Mouse (Mus musculus): ENCODE measurements around the gene Lrrc4b. TPM values are rescaled to one million over a fixed set of nuclear protein-coding genes. Genes with fewer than 3 reads are reported as not detected.

The Lrrc4b gene
- polyA plus RNA-seq, 1 experiment from 2014 or later: 1.1 TPM

DNA sequence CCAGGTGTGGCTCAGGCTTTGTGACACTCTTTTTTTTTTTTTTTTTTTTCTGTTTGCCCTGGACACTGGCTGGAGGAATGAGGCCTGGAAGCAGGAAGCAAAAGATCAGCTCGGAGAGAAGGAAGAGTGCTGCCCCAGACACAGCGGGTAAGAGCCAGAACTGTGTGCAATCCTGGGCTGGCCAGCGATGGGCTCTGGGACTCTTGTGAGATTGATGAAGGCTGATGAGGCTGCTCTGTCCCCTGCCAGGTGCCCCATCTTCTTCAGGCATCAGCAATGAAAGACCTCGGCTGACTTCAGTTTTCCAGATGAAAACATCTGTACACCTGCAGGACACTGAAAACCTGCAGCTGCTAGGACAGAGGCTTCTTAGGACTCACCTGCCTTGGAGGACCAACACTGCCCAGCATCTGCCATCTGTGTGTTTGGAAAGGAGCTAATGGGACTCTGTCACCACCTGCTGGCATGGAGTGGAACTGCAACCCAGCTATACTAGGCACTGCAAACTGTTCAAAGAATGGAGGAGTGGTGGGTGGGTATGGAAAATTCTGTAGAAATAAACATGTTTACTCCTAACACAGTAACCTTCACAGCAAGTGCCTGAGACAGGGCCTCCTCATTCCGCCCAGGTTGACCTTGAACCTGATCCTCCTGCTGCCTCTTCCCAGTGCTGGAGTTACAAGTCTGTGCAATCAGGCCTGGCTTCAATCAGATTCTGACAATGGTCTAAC is 56.2 kb downstream of the Lrrc4b start:
- Histone ChIP-seq H3K4me1 (peaks cover 9% of the 10 kb centered on the region), H3K9me3 (no peaks in the 10 kb centered on the region), H3K27me3 (replicated peaks; ENCODE audit: low read depth, poor library complexity, severe bottlenecking) (peaks cover 32% of the 10 kb centered on the region), H3K27ac (replicated peaks) (no peak overlapping the region), H3K4me3 (no peak overlapping the region), H3K36me3 (replicated peaks) (peaks cover 23% of the 10 kb centered on the region)
- WGBS: 30% methylated on average over 5 of the region's 5 CpGs
- peak; percentile 84 for DNase-seq (ENCODE audit: low spot score)

DNA sequence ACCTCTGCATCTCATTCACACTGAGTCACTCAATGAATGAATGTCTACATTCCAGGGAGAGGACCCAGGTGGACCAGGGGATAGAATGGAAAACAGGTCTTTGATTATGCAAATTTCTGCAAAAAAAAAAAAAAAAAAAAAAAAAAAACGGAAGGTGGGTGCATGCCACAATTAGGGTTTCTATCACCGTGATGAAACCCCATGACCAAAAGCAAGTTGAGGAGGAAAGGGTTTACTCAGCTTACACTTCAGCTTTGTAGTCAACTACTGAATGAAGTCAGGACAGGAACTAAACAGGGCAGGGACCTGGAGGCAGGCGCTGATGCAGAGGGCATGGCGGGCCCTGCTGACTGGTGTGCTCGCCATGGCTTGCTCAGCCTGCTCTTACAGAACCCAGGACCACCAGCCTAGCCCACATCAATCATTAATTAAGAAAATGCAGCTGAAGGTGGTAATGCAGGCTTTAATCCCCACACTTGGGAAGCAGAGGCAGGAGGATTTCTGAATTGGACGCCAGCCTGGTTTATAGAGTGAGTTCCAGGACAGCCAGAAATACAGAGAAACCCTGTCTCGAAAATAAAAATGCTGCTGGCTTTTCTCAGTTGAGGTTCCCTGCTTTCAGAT is 56.9 kb downstream of the Lrrc4b start:
- H3K27ac ChIP-seq (replicated peaks): no peak overlapping the region
- no peak overlapping the region for H3K4me3 ChIP-seq
- H3K4me1 ChIP-seq: peaks cover 9% of the 10 kb centered on the region
- H3K9me3 ChIP-seq: no peaks in the 10 kb centered on the region
- peaks cover 30% of the 10 kb centered on the region for H3K36me3 ChIP-seq (replicated peaks)
- H3K27me3 ChIP-seq (replicated peaks; ENCODE audit: low read depth, poor library complexity, severe bottlenecking): peaks cover 25% of the 10 kb centered on the region
- no peak for DNase-seq (ENCODE audit: low spot score)
- WGBS: 78% methylated on average over 7 of the region's 7 CpGs

DNA sequence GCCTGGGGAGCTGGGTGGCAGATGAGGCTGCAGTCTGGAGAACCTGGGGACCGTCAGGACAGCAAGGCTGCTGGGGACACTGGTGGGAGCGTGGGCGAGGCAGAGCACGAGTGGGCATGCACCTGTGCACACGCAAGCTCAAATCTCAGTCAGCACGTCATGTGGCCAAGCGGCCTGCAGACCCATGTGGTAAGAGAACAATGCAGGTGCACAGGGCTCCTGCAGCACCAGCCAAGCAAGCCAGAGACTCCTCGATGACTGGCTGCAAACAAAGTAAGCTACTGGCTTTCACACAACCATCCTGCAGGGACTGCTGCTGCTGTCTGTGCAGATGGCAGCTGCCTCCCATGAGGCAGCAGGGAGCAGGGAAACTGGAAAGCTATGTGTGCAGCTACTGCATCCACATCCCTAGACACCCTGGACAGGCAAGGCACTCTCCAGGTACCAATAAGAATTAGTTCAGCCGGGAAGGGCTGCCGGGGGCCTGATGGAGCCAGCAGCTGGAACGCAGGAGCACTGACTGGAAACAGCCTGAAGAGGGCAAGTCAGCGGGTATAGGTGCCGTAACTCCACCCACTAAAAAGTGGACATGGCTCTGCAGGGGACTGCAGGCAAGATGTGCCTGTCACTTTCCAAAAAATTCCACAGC is 58.2 kb downstream of the Lrrc4b start:
- Histone ChIP-seq H3K4me1 (peaks cover 9% of the 10 kb centered on the region), H3K36me3 (replicated peaks) (peaks cover 44% of the 10 kb centered on the region), H3K9me3 (no peaks in the 10 kb centered on the region), H3K27me3 (replicated peaks; ENCODE audit: low read depth, poor library complexity, severe bottlenecking) (peaks cover 13% of the 10 kb centered on the region), H3K27ac (replicated peaks) (no peak overlapping the region), H3K4me3 (no peak overlapping the region)
- WGBS: 71% methylated on average over 13 of the region's 13 CpGs
- no peak for DNase-seq (ENCODE audit: low spot score)

GRCm38 (mm10) chr7:44487936-44488335 is 59.1 kb downstream of the Lrrc4b start:
- H3K9me3 ChIP-seq: no peaks in the 10 kb centered on the region
- 89% methylated on average over 7 of the region's 7 CpGs for WGBS
- no peak overlapping the region for H3K27ac ChIP-seq (replicated peaks)
- no peak for DNase-seq (ENCODE audit: low spot score)
- no peak overlapping the region for H3K4me3 ChIP-seq
- peaks cover 4% of the 10 kb centered on the region for H3K27me3 ChIP-seq (replicated peaks; ENCODE audit: low read depth, poor library complexity, severe bottlenecking)
- peaks cover 52% of the 10 kb centered on the region for H3K36me3 ChIP-seq (replicated peaks)
- peaks cover 9% of the 10 kb centered on the region for H3K4me1 ChIP-seq

DNA sequence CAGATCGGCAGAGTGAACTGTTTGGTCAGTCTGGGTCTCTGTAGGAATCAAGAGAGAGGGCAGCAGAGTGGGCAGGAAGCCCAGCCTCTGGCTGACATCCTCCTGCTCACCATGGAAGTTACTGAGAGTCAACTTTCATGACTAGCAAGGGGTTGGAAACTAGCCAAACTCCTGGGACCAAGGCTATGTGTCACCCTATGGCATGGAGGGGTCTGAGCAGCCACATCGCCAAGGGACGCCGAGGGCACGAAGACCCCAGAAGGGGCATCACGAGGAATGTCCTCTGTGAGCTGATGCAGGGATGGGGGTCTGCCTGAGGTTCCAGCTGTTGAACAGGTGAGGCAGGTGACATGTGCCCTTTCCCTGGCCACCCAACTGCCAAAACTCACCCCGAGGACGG is 59.7 kb downstream of the Lrrc4b start:
- no peaks in the 10 kb centered on the region for H3K27me3 ChIP-seq (replicated peaks; ENCODE audit: low read depth, poor library complexity, severe bottlenecking)
- no peak overlapping the region for H3K4me3 ChIP-seq
- DNase-seq (ENCODE audit: low spot score): no peak
- H3K4me1 ChIP-seq: peaks cover 9% of the 10 kb centered on the region
- H3K27ac ChIP-seq (replicated peaks): no peak overlapping the region
- H3K36me3 ChIP-seq (replicated peaks): peaks cover 58% of the 10 kb centered on the region
- 93% methylated on average over 8 of the region's 8 CpGs for WGBS
- no peaks in the 10 kb centered on the region for H3K9me3 ChIP-seq

DNA sequence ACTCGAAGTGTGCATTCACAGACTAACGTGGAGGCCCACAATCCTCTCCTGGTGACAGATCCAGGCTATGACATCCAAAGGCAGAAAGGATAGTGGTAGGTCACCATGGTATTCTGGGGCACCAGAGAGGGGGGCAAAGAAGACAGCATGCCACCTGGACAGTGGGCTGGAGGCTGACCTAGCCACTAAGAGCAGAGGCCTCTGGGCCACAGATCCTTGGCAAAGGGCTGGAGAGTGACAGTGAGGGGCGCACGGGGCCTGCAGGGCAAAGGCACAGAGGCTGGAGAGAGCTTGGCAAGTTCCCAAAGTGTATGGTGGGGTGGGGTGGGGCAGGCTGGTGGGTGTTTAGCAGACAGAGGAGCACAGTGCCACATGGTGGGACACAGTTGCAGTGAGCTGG is 61.5 kb downstream of the Lrrc4b start:
- peaks cover 17% of the 10 kb centered on the region for H3K4me1 ChIP-seq
- WGBS: 94% methylated on average over 4 of the region's 4 CpGs
- H3K4me3 ChIP-seq: 0 out of 2 replicates have a peak overlapping the region, but pooled peaks have one; percentile 1
- no peak overlapping the region for H3K27ac ChIP-seq (replicated peaks)
- no peaks in the 10 kb centered on the region for H3K27me3 ChIP-seq (replicated peaks; ENCODE audit: low read depth, poor library complexity, severe bottlenecking)
- no peak for DNase-seq (ENCODE audit: low spot score)
- peaks cover 71% of the 10 kb centered on the region for H3K36me3 ChIP-seq (replicated peaks)
- H3K9me3 ChIP-seq: no peaks in the 10 kb centered on the region

DNA sequence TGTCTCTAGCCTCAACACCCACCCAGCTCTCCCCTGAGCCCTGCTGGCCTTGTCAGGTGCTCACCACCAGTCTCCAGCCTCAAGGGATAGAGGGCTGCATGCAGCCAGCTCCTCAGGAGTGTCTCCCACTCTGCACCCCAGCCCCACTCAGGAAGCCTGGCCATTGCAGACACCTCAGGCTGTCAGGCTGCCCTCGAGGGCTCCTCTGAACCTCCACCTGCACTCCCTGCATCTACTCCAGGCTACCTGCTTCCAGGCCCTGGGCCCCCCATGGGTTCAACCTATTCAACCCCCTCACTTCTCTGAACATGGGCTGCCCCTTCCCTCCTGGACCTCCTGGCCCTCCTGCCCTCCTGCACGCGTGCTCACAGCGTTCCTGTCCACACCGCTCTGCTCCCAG is 62.6 kb downstream of the Lrrc4b start:
- peaks cover 21% of the 10 kb centered on the region for H3K4me1 ChIP-seq
- peaks cover 71% of the 10 kb centered on the region for H3K36me3 ChIP-seq (replicated peaks)
- no peaks in the 10 kb centered on the region for H3K9me3 ChIP-seq
- no peak overlapping the region for H3K27ac ChIP-seq (replicated peaks)
- no peak for DNase-seq (ENCODE audit: low spot score)
- WGBS: 95% methylated on average over 5 of the region's 5 CpGs
- no peak overlapping the region for H3K4me3 ChIP-seq
- H3K27me3 ChIP-seq (replicated peaks; ENCODE audit: low read depth, poor library complexity, severe bottlenecking): no peaks in the 10 kb centered on the region

DNA sequence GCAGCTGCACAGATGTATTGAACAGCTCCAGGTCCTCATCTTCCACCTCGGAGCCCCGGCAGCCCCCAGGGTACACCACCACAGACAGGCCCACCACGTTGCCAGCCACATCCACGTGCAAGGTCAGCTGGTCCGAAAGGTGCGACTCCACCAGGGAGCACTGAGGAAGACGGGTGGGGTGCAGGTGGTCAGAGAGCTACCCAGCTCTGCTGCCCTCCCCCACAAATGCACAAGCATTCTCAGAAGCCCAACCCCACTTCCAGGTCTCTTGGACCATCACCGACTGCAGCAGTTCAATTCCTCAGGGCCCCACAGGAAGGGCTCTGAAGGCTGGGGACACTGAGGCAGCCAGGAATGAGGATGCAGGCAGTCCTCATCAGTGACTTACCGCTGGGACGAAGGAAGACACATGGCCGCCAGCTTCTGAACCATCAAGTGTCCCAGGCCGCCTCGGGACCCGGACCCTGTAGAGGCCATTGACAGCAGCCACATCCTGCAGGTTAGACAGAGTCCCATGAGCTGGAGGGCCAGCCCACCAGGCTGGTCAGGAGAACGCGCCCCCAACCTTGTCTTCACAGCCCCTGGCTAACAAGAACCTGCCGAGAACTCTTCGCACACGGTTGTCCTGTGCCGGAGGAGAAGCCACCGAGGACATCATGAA is 63.5 kb downstream of the Lrrc4b start:
- H3K9me3 ChIP-seq: no peaks in the 10 kb centered on the region
- peaks cover 19% of the 10 kb centered on the region for H3K4me1 ChIP-seq
- DNase-seq (ENCODE audit: low spot score): no peak
- 95% methylated on average over 21 of the region's 21 CpGs for WGBS
- peaks cover 71% of the 10 kb centered on the region for H3K36me3 ChIP-seq (replicated peaks)
- H3K27ac ChIP-seq (replicated peaks): no peak overlapping the region
- H3K4me3 ChIP-seq: no peak overlapping the region
- H3K27me3 ChIP-seq (replicated peaks; ENCODE audit: low read depth, poor library complexity, severe bottlenecking): no peaks in the 10 kb centered on the region

- DNase-seq (ENCODE audit: low spot score): no peak
- Histone ChIP-seq H3K36me3 (replicated peaks) (peaks cover 51% of the 10 kb centered on the region), H3K4me3 (peak overlapping the region; percentile 86)
Observed at GRCm38 (mm10) chr7:44494681-44495080, 65.9 kb downstream of the Lrrc4b start.

DNA sequence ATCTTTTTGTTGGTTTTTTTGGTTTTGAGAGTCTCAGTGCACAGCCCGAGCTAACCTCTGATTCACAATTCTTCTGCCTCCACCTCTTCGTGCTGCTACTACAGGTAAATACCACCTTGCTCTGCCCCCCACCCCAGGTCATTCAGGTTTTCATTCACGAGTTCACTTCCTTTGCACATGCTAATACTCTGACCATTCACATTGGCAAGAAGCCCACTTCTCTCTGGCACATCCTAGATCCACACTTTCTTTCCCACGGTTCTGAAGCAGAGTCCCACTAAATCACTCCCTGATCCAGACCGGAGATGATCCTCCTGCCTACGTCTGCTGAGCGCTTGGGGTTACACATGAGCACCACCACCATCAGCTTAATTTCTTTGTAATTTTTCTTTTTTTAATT is 66.3 kb downstream of the Lrrc4b start:
- peaks cover 5% of the 10 kb centered on the region; the same call in 1 of the 2 replicates for H3K27me3 ChIP-seq (replicated peaks; ENCODE audit: low read depth, poor library complexity, severe bottlenecking)
- 89% methylated on average over 7 of the region's 7 CpGs for WGBS
- no peak for DNase-seq (ENCODE audit: low spot score)
- peaks cover 47% of the 10 kb centered on the region for H3K36me3 ChIP-seq (replicated peaks)
- H3K9me3 ChIP-seq: no peaks in the 10 kb centered on the region
- peak overlapping the region; percentile 98; the same call in 1 of the 2 replicates for H3K27ac ChIP-seq (replicated peaks)
- H3K4me1 ChIP-seq: peaks cover 22% of the 10 kb centered on the region
- H3K4me3 ChIP-seq: peak overlapping the region; percentile 86

More at GRCm38 (mm10) chr7:44494681-44495080, 65.9 kb downstream of the Lrrc4b start:
- Histone ChIP-seq H3K4me1 (peaks cover 22% of the 10 kb centered on the region), H3K27ac (replicated peaks) (no peak overlapping the region), H3K9me3 (no peaks in the 10 kb centered on the region), H3K27me3 (replicated peaks; ENCODE audit: low read depth, poor library complexity, severe bottlenecking) (0 out of 2 replicates have a peak, but pooled peaks cover 1% of the 10 kb centered on the region)
- 92% methylated on average over 12 of the region's 12 CpGs for WGBS

DNA sequence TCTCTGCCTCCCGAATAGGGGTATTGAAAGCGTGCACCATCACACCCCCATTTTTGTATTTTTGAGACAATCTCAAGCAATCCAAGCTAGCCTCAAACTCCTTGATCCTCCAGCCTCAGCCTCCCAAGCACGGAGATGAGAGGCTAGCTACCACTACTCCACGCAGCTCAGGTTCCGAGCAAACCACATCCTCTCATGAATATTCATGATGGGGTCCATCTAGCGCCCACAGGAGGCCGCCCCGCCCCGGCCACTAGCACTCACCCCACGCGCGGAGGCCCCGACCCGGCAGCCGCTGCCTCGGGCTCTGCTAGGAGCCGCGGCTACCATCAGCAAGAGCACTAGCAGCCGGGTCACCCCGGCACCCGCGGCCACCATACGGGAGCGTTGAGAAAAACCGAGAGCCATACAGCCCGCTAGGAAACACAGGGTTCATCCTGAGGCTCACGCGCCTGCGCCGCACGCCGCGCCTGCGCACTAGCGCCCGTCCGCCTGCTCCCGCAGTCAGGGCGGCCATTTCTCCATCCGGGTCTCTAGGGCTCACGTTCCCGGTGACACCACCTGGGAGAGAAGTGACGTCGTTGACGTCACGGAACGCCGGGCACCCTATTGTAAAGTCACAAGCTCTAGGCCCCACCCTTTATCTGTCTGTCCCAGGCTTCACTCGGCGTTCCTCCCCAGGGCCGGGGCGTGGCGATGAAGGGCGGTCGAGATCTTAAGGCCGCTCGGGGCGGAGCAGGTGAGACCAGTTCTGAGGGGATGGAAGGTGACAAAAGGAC is 67.4 kb downstream of the Lrrc4b start, which contains the start of the genes Emc10 and Fam71e1:
TSS of gene Emc10 (minus strand) at position 538 of the 779 bp plus-strand sequence.
TSS of gene Fam71e1 (plus strand) at position 590 of the 779 bp plus-strand sequence.
- WGBS: 1% methylated on average over 58 of the region's 58 CpGs
- H3K27me3 ChIP-seq (replicated peaks; ENCODE audit: low read depth, poor library complexity, severe bottlenecking): peaks cover 12% of the 10 kb centered on the region
- H3K4me1 ChIP-seq: peaks cover 24% of the 10 kb centered on the region
- peak; percentile 99 for DNase-seq (ENCODE audit: low spot score)
- H3K27ac ChIP-seq (replicated peaks): peak within 1 kb of the TSS; percentile 98
- peak within 1 kb of the TSS; percentile 86 for H3K4me3 ChIP-seq
- peaks cover 36% of the 10 kb centered on the region for H3K36me3 ChIP-seq (replicated peaks)
- no peaks in the 10 kb centered on the region for H3K9me3 ChIP-seq

DNA sequence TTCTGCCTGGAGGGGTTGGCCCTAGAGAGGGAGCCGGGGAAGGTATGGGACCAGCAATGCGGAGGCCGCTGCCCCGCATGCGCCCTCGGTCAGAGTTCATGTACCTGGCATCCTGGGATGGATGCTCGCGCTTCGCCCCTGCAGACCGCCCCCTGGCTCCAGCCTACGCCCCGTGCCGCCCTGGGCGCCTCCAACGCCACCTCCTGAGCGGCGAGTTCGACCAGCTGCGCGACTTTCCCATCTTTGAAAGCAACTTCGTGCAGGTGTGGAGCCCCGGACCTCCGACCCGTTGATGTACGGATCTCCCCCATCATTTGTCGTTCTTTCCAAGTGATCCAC is 67.9 kb downstream of the Lrrc4b start:
- Histone ChIP-seq H3K4me1 (peaks cover 24% of the 10 kb centered on the region), H3K27ac (replicated peaks) (peak overlapping the region; percentile 98), H3K4me3 (peak overlapping the region; percentile 86), H3K9me3 (no peaks in the 10 kb centered on the region), H3K36me3 (replicated peaks) (peaks cover 31% of the 10 kb centered on the region), H3K27me3 (replicated peaks; ENCODE audit: low read depth, poor library complexity, severe bottlenecking) (peaks cover 12% of the 10 kb centered on the region)
- no peak for DNase-seq (ENCODE audit: low spot score)
- WGBS: under 1% methylated on average over 26 of the region's 26 CpGs

Data from embryonic facial prominence, embryonic 10.5 days (tissue).